Mouse (Mus musculus) thymus, adult 2 months (tissue): ENCODE results near the gene Taf11. TPM values are rescaled to one million over a fixed set of nuclear protein-coding genes. Genes with fewer than 3 reads are reported as not detected.

ENCODE experiments used
- DNase-seq: peaks from one replicate; pipeline ENCODE4 v3.0.0; 2021
- H3K27ac ChIP-seq: fragments of 200-500 bp; 2 replicates; pipeline ENCODE4 v1.5.1; 2012; ENCODE audit warnings: low read length, control low read depth; ENCODE audit not compliant: control insufficient read depth, insufficient read depth
- H3K27me3 ChIP-seq: fragments of 200-500 bp; 2 replicates; pipeline ENCODE4 v1.6.1; 2012; ENCODE audit warnings: mild to moderate bottlenecking, low read length, moderate library complexity, mixed read lengths; ENCODE audit not compliant: control insufficient read depth, insufficient read depth
- H3K36me3 ChIP-seq: fragments of 200-500 bp; 2 replicates; pipeline ENCODE4 v1.6.1; 2012; ENCODE audit warnings: mild to moderate bottlenecking, low read length, moderate library complexity; ENCODE audit not compliant: control insufficient read depth, insufficient read depth
- H3K4me1 ChIP-seq: fragments of 200-500 bp; replicated peaks from 2 replicates; pipeline ENCODE4 v1.6.1; 2012; ENCODE audit warnings: low read length; ENCODE audit not compliant: control insufficient read depth, insufficient read depth
- H3K4me3 ChIP-seq: fragments of 200-500 bp; 2 replicates; pipeline ENCODE4 v1.5.1; 2012; ENCODE audit warnings: mild to moderate bottlenecking, low read length, control low read depth, moderate library complexity; ENCODE audit not compliant: control insufficient read depth, insufficient read depth
- CTCF ChIP-seq: fragments of 200-500 bp; IDR thresholded peaks from 2 replicates; pipeline ENCODE4 v1.5.1; 2012; ENCODE audit warnings: mild to moderate bottlenecking, control low read depth, low read length, moderate library complexity, borderline replicate concordance; ENCODE audit not compliant: control insufficient read depth, poor library complexity, insufficient read depth; ENCODE audit errors: extremely low read depth
- POLR2A ChIP-seq: fragments of 200-500 bp; IDR thresholded peaks from 2 replicates; pipeline ENCODE4 v1.6.1; 2012; ENCODE audit warnings: mild to moderate bottlenecking, low read length, control low read depth, moderate library complexity; ENCODE audit not compliant: control insufficient read depth, poor library complexity, insufficient read depth; ENCODE audit errors: extremely low read depth
- WGBS: fragments of 180-500 bp; shearing (Covaris S2); methylation state at CpG from one replicate; pipeline ENCODE4 v1.1.7; 2018; 5-methylcytosine and 5-hydroxymethylcytosine counted together
- polyA plus RNA-seq: library from polyadenylated mRNA; depleted of rRNA; stranded (reverse); fragments of >200 nt; gene quantifications from 2 replicates; pipeline ENCODE4 v1.2.3, GENCODE M21; 2012

The Taf11 gene
- polyA plus RNA-seq, 1 experiment, result 13.6 TPM

DNA sequence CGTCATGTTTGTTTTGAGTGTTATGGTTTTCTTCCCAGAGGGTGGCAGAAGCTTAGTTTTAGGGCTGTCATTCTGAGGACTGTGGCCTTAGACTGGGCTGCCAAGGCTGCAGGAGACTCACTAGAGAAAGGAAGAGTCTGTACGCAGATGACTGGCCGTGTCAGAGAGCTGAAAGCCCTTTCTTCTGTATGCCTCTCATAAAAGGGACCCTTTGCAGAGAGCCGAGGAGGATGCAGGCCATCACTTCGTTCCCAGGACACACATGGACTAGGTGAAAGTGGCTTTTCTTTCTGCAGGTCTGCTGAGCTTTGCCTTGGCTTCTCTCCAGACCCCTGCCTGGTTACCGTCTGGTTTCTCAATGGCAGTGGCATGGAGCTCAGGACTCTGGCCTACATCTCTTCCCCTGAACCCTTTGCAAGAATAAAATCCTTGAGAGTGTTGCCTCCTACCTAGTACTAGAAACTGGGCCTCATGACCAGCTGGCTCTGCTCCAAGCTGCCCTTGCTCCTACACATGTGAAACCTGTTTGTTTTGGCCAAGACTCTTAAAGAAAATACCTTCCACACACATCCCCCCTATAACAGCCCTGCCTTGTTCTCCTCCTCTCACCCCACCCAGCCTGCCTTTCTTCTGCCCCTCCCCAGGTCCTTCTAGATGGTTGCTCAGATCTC lies 36.0 kb upstream of the Taf11 start:
- no peaks in the 10 kb centered on the region for H3K36me3 ChIP-seq
- H3K4me3 ChIP-seq, result no peak overlapping the region
- 88% methylated on average over 6 of the region's 6 CpGs for WGBS
- no peak overlapping the region for H3K27ac ChIP-seq
- TF ChIP-seq POLR2A (no peak), CTCF (no peak)
- H3K27me3 ChIP-seq, result no peaks in the 10 kb centered on the region
- H3K4me1 ChIP-seq, result no peaks in the 10 kb centered on the region
- no peak for DNase-seq

DNA sequence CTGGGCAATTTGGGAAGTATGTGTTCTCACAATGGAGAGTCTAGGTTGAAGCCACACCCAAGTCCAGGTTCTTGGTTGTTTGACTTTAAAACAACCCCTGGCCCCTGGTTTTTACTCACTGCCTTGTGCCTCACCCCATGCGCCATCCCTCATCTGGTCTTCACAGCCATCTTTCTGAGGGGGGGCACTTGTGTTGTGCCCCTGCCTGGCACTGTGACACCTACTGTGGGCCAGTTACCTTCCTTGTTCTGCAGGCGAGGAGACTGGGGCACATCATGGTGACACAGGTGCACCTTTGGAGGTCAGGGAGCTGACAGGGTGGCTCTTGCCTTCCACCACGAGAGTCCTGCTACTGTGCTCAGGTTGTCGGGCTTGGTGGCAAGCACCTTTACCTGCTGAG lies 32.5 kb upstream of the Taf11 start:
- DNase-seq, result no peak
- H3K36me3 ChIP-seq, result no peaks in the 10 kb centered on the region
- no peak overlapping the region for H3K4me3 ChIP-seq
- no peak overlapping the region for H3K27ac ChIP-seq
- no peaks in the 10 kb centered on the region for H3K27me3 ChIP-seq
- TF ChIP-seq POLR2A (no peak), CTCF (no peak)
- WGBS, result 91% methylated on average over 4 of the region's 4 CpGs
- H3K4me1 ChIP-seq, result no peaks in the 10 kb centered on the region

DNA sequence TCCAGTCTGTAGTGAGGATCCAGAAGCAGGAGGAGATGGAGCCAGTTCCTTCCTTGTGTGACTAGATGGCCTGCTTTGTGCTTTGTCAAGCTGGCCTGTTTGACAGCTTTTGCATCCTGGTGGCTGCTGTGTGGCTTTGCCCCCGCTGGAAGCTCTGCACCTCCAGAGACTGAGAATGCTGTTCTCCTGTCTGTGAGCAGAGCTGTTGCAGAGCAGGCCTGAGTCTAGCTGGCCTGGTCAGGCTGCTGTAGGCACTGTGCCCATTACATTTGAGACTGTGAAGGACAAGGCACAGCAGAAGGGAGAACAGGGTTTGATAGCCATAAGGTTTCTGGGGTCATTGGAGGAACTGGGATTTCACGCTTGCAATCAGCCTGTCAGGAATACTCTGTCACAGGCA lies 32.1 kb upstream of the Taf11 start:
- Histone ChIP-seq H3K4me3 (no peak overlapping the region), H3K36me3 (no peaks in the 10 kb centered on the region), H3K4me1 (no peaks in the 10 kb centered on the region), H3K27ac (no peak overlapping the region), H3K27me3 (no peaks in the 10 kb centered on the region)
- DNase-seq, result no peak
- TF ChIP-seq POLR2A (no peak), CTCF (no peak)
- 86% methylated on average over 2 of the region's 2 CpGs for WGBS

DNA sequence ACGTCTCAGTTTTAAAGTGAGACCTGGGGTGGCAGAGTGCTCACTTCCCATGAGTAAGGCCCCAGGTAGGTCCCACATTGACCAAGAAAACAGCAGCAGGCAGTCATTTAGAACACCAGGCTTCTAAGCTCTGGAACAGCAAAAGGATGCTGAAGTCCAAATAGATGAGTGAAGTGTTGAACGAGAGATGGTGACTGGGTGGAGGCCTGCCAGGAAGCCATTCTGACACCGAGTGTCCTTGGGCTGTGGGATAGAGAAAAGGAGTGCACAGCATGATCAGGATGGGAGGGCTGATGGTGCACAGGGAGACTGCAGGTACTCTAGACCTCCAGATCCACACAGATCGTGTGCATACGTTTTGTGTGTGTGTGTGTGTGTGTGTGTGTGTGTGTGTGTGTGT lies 31.5 kb upstream of the Taf11 start:
- WGBS, result 97% methylated on average over 5 of the region's 5 CpGs
- Histone ChIP-seq H3K27ac (no peak overlapping the region), H3K27me3 (no peaks in the 10 kb centered on the region), H3K4me1 (no peaks in the 10 kb centered on the region), H3K36me3 (no peaks in the 10 kb centered on the region), H3K4me3 (no peak overlapping the region)
- no peak for DNase-seq
- TF ChIP-seq POLR2A (no peak), CTCF (no peak)

DNA sequence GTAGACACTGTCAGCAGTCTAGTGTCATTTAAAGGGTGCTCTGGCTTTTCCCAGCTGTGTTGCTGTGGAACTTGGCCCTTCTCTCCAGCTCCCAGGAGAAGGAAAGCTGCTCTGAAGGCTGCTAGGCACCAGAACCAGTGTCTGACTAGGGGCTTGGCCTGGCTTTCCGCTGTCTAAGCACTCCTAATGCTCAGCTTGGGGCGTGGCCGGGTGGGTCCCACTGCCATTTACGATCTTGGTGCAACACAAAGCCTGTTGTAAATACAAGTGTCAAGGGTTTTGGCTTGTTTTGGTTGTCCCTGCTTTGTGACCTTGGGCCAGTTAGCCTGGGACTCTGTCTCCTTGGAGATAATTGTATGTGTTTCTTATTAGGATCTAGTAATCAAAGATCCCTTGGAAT lies 30.7 kb upstream of the Taf11 start:
- no peaks in the 10 kb centered on the region for H3K4me1 ChIP-seq
- H3K4me3 ChIP-seq, result no peak overlapping the region
- no peaks in the 10 kb centered on the region for H3K27me3 ChIP-seq
- H3K27ac ChIP-seq, result no peak overlapping the region
- DNase-seq, result no peak
- TF ChIP-seq POLR2A, result no peak
- no peak for TF ChIP-seq CTCF
- H3K36me3 ChIP-seq, result no peaks in the 10 kb centered on the region
- 95% methylated on average over 4 of the region's 4 CpGs for WGBS

- WGBS, result 93% methylated on average over 5 of the region's 5 CpGs
- Histone ChIP-seq H3K27me3 (no peaks in the 10 kb centered on the region), H3K36me3 (no peaks in the 10 kb centered on the region), H3K4me1 (no peaks in the 10 kb centered on the region), H3K4me3 (no peak overlapping the region), H3K27ac (no peak overlapping the region)
- TF ChIP-seq CTCF (no peak), POLR2A (no peak)
- no peak for DNase-seq
These were observed 29.4 kb upstream of the Taf11 start for GRCm38 (mm10) chr17:27939028-27939427.
